ENCODE assay signal across 8 mouse cellular contexts in the genomic region with DNA sequence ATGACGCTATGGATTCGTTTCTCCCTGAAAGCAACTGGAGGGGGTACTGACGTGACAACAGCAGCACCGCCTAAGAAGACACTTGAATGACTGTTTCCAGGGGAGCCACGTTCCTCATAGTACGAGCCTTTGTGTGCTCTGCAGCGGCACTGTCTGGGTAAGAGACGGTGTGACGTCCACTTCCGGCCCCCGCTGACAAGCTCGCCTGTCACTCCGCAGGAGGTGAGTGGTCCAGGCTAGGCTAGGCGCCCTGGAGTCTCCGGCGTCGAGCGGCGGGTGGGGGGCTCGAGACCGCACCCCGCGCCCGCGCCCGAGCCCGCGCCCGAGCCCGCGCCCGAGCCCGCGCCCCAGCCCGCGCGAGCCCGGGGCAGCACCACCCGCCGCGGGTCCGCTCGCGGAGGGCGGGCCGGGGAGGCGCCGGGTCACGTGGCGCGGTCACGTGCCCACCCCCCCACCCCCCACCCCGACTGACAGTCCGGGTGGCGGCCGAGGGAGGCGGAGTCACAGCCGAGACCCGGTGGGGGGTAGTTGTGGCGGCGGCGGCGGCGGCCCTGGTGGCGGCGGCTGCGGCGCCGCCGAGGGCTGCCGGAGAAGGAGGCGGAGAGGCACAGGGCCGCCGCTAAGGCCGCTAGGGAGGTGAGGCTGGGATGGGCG. TPM values are rescaled to one million over a fixed set of nuclear protein-coding genes. Genes with fewer than 3 reads are reported as not detected.
A peak's percentile ranks its signal among the peaks of the same experiment; 100 is the strongest.
DNase-seq lines count a peak whose midpoint lies in the region; ATAC-seq and TF ChIP-seq lines count a peak whose summit lies in the region.

Tulp4 (plus strand) TSS at position 77 of the 654 bp plus-strand sequence.

- ATAC-seq in neural tube, embryonic 15.5 days (ENCODE audit: low FRiP score), result peak; percentile 98

- H3K4me1 ChIP-seq in MEL (ENCODE audit: control insufficient read depth in 1 of 2, insufficient read depth in 2 of 2, low read length in 2 of 2), result peaks cover 2 to 3% of the 10 kb centered on the region in 2 experiments; a peak in 3 of 4 replicates
- peaks cover 4% of the 10 kb centered on the region; the same call in 1 of the 2 replicates for H3K4me1 ChIP-seq in cerebellum, adult 2 months (ENCODE audit: control insufficient read depth, insufficient read depth, low read length)
- H3K4me1 ChIP-seq in lung, adult 2 months (ENCODE audit: control insufficient read depth, insufficient read depth, low read length), result peaks cover 4% of the 10 kb centered on the region; the same call in 1 of the 2 replicates
- peaks cover 43% of the 10 kb centered on the region for H3K4me1 ChIP-seq in neural tube, embryonic 15.5 days

- H3K79me2 ChIP-seq in MEL (ENCODE audit: control insufficient read depth, insufficient read depth, low read length, poor library complexity), result peaks cover 6% of the 10 kb centered on the region; the same call in 1 of the 2 replicates

- WGBS in cerebellum, adult 2 months, result under 1% methylated on average over 63 of the region's 76 CpGs
- 1% methylated on average over 63 of the region's 76 CpGs for WGBS in lung, adult 2 months
- WGBS in neural tube, embryonic 15.5 days, result under 1% methylated on average over 34 of the region's 76 CpGs

- H3K27ac ChIP-seq in MEL (ENCODE audit: control insufficient read depth, low read depth, low read length), result peak within 1 kb of the TSS; percentile 80
- H3K27ac ChIP-seq in cerebellum, adult 2 months (ENCODE audit: insufficient read depth, low read length), result peak within 1 kb of the TSS; percentile 92
- H3K27ac ChIP-seq in layer of hippocampus, adult 2 months, result peak within 1 kb of the TSS; percentile 96
- peak within 1 kb of the TSS; percentile 98 for H3K27ac ChIP-seq in neural tube, embryonic 15.5 days (replicated peaks)

- no peak for TF ChIP-seq RAD21 in MEL (IDR thresholded peaks at IDR 0.05; ENCODE audit: low read depth, low read length)

- DNase-seq in MEL (ENCODE audit: low read depth, low spot score), result peak; percentile 93
- peak; percentile 86 to 88 for DNase-seq in cerebellum, adult 2 months
- peak; percentile 78 for DNase-seq in forelimb bud, embryonic 11.5 days (ENCODE audit: low read depth, low spot score)
- DNase-seq in heart, postnatal 4 days, result peak; percentile 87
- DNase-seq in layer of hippocampus, adult 2 months (ENCODE audit: low spot score in 2 of 2), result peak; percentile 75 to 81
- DNase-seq in lung, adult 2 months, result peak; percentile 85
- DNase-seq in testis, postnatal 10 days (ENCODE audit: low spot score), result peak; percentile 89

- TF ChIP-seq CTCF in MEL (IDR thresholded peaks at IDR 0.05 in 2 of 3, conservative IDR thresholded peaks at IDR 0.05 in 1 of 3; ENCODE audit: control insufficient read depth in 1 of 3, insufficient read depth in 1 of 3, low read depth in 2 of 3, low read length in 3 of 3, poor library complexity in 1 of 3, severe bottlenecking in 1 of 3), result no peak
- no peak for TF ChIP-seq CTCF in cerebellum, adult 2 months (IDR thresholded peaks at IDR 0.05; ENCODE audit: borderline replicate concordance, insufficient read depth, low read depth, low read length)
- TF ChIP-seq CTCF in layer of hippocampus, adult 2 months (conservative IDR thresholded peaks at IDR 0.05), result no peak
- no peak for TF ChIP-seq CTCF in lung, adult 2 months (IDR thresholded peaks at IDR 0.05; ENCODE audit: insufficient read depth, low read length)

- peak; percentile 83; a peak in 3 of 4 replicates for TF ChIP-seq POLR2A in MEL (IDR thresholded peaks at IDR 0.05; ENCODE audit: control insufficient read depth in 1 of 2, insufficient read depth in 1 of 2, low read depth in 1 of 2, low read length in 2 of 2, poor library complexity in 1 of 2)
- peak; percentile 33; the same call in 1 of the 2 replicates for TF ChIP-seq POLR2A in cerebellum, adult 2 months (IDR thresholded peaks at IDR 0.05; ENCODE audit: borderline replicate concordance, insufficient read depth, low read length)
- peak; percentile 76; the same call in 1 of the 2 replicates for TF ChIP-seq POLR2A in lung, adult 2 months (IDR thresholded peaks at IDR 0.05; ENCODE audit: borderline replicate concordance, extremely low read depth, low read depth, low read length)

- peak within 1 kb of the TSS; percentile 78 to 82 for H3K4me3 ChIP-seq in MEL (ENCODE audit: control insufficient read depth in 1 of 2, insufficient read depth in 1 of 2, low read depth in 2 of 2, low read length in 2 of 2)
- peak within 1 kb of the TSS; percentile 84 for H3K4me3 ChIP-seq in cerebellum, adult 2 months (replicated peaks; ENCODE audit: insufficient read depth, low read depth, low read length)
- peak within 1 kb of the TSS; percentile 93 for H3K4me3 ChIP-seq in layer of hippocampus, adult 2 months
- peak within 1 kb of the TSS; percentile 98 for H3K4me3 ChIP-seq in lung, adult 2 months (replicated peaks; ENCODE audit: extremely low read depth, low read depth, low read length)
- peak within 1 kb of the TSS; percentile 95 for H3K4me3 ChIP-seq in neural tube, embryonic 15.5 days (replicated peaks)

- H3K36me3 ChIP-seq in MEL (ENCODE audit: control insufficient read depth in 1 of 2, insufficient read depth in 2 of 2, low read length in 2 of 2), result peaks cover 0 to 5% of the 10 kb centered on the region in 2 experiments; a peak in 2 of 4 replicates
- no peaks in the 10 kb centered on the region for H3K36me3 ChIP-seq in neural tube, embryonic 15.5 days

- H3K27me3 ChIP-seq in MEL (ENCODE audit: control insufficient read depth in 1 of 2, insufficient read depth in 2 of 2, low read length in 2 of 2), result no peaks in the 10 kb centered on the region
- no peaks in the 10 kb centered on the region for H3K27me3 ChIP-seq in cerebellum, adult 2 months (ENCODE audit: control insufficient read depth, insufficient read depth, low read length)
- no peaks in the 10 kb centered on the region for H3K27me3 ChIP-seq in neural tube, embryonic 15.5 days (replicated peaks)

- no peak for TF ChIP-seq EP300 in MEL (IDR thresholded peaks at IDR 0.05; ENCODE audit: low read depth in 1 of 2, low read length in 2 of 2)

- peak within 1 kb of the TSS; percentile 71 for H3K4me2 ChIP-seq in neural tube, embryonic 15.5 days

- H3K9ac ChIP-seq in MEL (ENCODE audit: control insufficient read depth, low read depth, low read length, poor library complexity, severe bottlenecking), result peak within 1 kb of the TSS; percentile 83
- H3K9ac ChIP-seq in neural tube, embryonic 15.5 days (replicated peaks), result peak within 1 kb of the TSS; percentile 99

- no peaks in the 10 kb centered on the region for H3K9me3 ChIP-seq in MEL (replicated peaks; ENCODE audit: insufficient read depth, low read length)
- H3K9me3 ChIP-seq in neural tube, embryonic 15.5 days (replicated peaks), result no peaks in the 10 kb centered on the region

TF ChIP-seq in MEL, 35 proteins besides CTCF, POLR2A, EP300 and RAD21 (continues in another document):
- no peak for TF ChIP-seq GABPA (IDR thresholded peaks at IDR 0.05; ENCODE audit: low read depth, low read length)
- TF ChIP-seq GATA1 (IDR thresholded peaks at IDR 0.05; ENCODE audit: low read depth, low read length), result no peak
- peak; percentile 84 for TF ChIP-seq SIN3A (IDR thresholded peaks at IDR 0.05; ENCODE audit: low read length)
- TF ChIP-seq CHD2 (IDR thresholded peaks at IDR 0.05; ENCODE audit: low read length), result no peak
- TF ChIP-seq E2F4 (IDR thresholded peaks at IDR 0.05; ENCODE audit: borderline replicate concordance, low read depth, low read length), result no peak
- TF ChIP-seq USF1 (IDR thresholded peaks at IDR 0.05; ENCODE audit: low read depth, low read length), result peak; percentile 79
- no peak for TF ChIP-seq ZC3H11A (IDR thresholded peaks at IDR 0.05; ENCODE audit: low read depth, low read length)
- no peak for TF ChIP-seq POLR2AphosphoS5 (IDR thresholded peaks at IDR 0.05; ENCODE audit: borderline replicate concordance, low read depth, low read length)
- TF ChIP-seq MAZ (IDR thresholded peaks at IDR 0.05; ENCODE audit: low read depth, low read length), result peak; percentile 58; the same call in 1 of the 2 replicates
- no peak for TF ChIP-seq SMC3 (IDR thresholded peaks at IDR 0.05; ENCODE audit: low read depth, low read length)
- TF ChIP-seq NELFE (IDR thresholded peaks at IDR 0.05; ENCODE audit: low read depth, low read length), result peak; percentile 62
- TF ChIP-seq ZNF384 (IDR thresholded peaks at IDR 0.05; ENCODE audit: low read depth, low read length), result no peak
- TF ChIP-seq MAFK (IDR thresholded peaks at IDR 0.05; ENCODE audit: borderline replicate concordance, low read depth, low read length), result no peak
- TF ChIP-seq KAT2A (conservative IDR thresholded peaks at IDR 0.05; ENCODE audit: low read depth, low read length), result no peak
- peak; percentile 53 for TF ChIP-seq TBP (IDR thresholded peaks at IDR 0.05; ENCODE audit: low read depth, low read length)
- TF ChIP-seq POLR2AphosphoS2 (IDR thresholded peaks at IDR 0.05; ENCODE audit: low read length), result peak; percentile 49; the same call in 1 of the 2 replicates
- no peak for TF ChIP-seq MYC (IDR thresholded peaks at IDR 0.05; ENCODE audit: low read depth, low read length)
- TF ChIP-seq TAL1 (IDR thresholded peaks at IDR 0.05; ENCODE audit: low read length), result no peak
- TF ChIP-seq BHLHE40 (IDR thresholded peaks at IDR 0.05; ENCODE audit: borderline replicate concordance, low read depth, low read length), result peak; percentile 20; the same call in 1 of the 2 replicates
- no peak for TF ChIP-seq UBTF (IDR thresholded peaks at IDR 0.05; ENCODE audit: borderline replicate concordance, insufficient read depth, low read depth, low read length)
- TF ChIP-seq TCF12 (IDR thresholded peaks at IDR 0.05; ENCODE audit: low read depth, low read length), result 0 out of 2 replicates have a peak, but pooled peaks have one; percentile 23
- peak; percentile 56 for TF ChIP-seq ELF1 (IDR thresholded peaks at IDR 0.05; ENCODE audit: low read depth, low read length)
- no peak for TF ChIP-seq NRF1 (IDR thresholded peaks at IDR 0.05; ENCODE audit: insufficient read depth, low read depth, low read length, poor library complexity, severe bottlenecking)
- peak in 1 of 2 experiments; percentile 73; a peak in 1 of 4 replicates for TF ChIP-seq USF2 (IDR thresholded peaks at IDR 0.05; ENCODE audit: borderline replicate concordance in 1 of 2, insufficient read depth in 1 of 2, low read depth in 1 of 2, low read length in 2 of 2)
- TF ChIP-seq ETS1 (IDR thresholded peaks at IDR 0.05; ENCODE audit: low read depth, low read length), result peak; percentile 39; the same call in 1 of the 2 replicates

RNA-seq across cellular contexts. Expression of gene Tulp4, which starts in this region (rescaled TPM):
- total RNA-seq in MEL (2012; rRNA removed), result 49.0 and 59.2 TPM in 2 replicates
- polyA plus RNA-seq in MEL (2012; ENCODE audit: insufficient read depth in 1 of 2, insufficient read length in 2 of 2, low read depth in 1 of 2, low replicate concordance in 2 of 2, missing spikeins in 1 of 2), result 1 to 10 TPM in 1 of 2 experiments, not detected in 1; 7.7 TPM
- polyA plus RNA-seq in cerebellum, adult 2 months (2012; rRNA removed), result 144 and 151 TPM in 2 replicates
- 100 to 1,000 TPM; 127 to 136 TPM for total RNA-seq in heart, postnatal 4 days (2021)
- total RNA-seq in layer of hippocampus, adult 2 months (2021), result 100 to 1,000 TPM; 304 to 306 TPM
- 67.0 and 70.0 TPM in 2 replicates for polyA plus RNA-seq in lung, adult 2 months (2012; rRNA removed)
- 116 and 122 TPM in 2 replicates for polyA plus RNA-seq in neural tube, embryonic 15.5 days (2015; fragmentation: Nextera tagmentation; extraction: Ambion mirVana)

Comparison
In these comparisons a context has a peak if more than half of its experiments do, and no peak if none do; other contexts are left out.
1. Peak in every context shown above with its lines: DNase-seq, ATAC-seq, H3K4me3 ChIP-seq and H3K27ac ChIP-seq.
2. POLR2A ChIP-seq: peak in every context shown above with its lines; median percentile 83 in MEL; 76 in lung, adult 2 months; 33 in cerebellum, adult 2 months.